Mouse (Mus musculus) small intestine, adult 2 months (tissue): Measurements from ENCODE around the gene Dpp4. TPM values are rescaled to one million over a fixed set of nuclear protein-coding genes. Genes with fewer than 3 reads are reported as not detected.

Source experiments
- H3K27ac ChIP-seq: fragments of 200-500 bp; 2 replicates; pipeline ENCODE4 v1.5.1; 2012; ENCODE audit warnings: low read depth, low read length, control low read depth, inconsistent platforms; ENCODE audit not compliant: insufficient read depth
- H3K27me3 ChIP-seq: fragments of 200-500 bp; 2 replicates; pipeline ENCODE4 v1.6.1; 2012; ENCODE audit warnings: mild to moderate bottlenecking, moderate library complexity, low read length, inconsistent platforms; ENCODE audit not compliant: control insufficient read depth, insufficient read depth
- H3K36me3 ChIP-seq: fragments of 200-500 bp; 2 replicates; pipeline ENCODE4 v1.6.1; 2012; ENCODE audit warnings: mild to moderate bottlenecking, low read length, control low read depth, inconsistent platforms; ENCODE audit not compliant: control insufficient read depth, insufficient read depth
- H3K4me1 ChIP-seq: fragments of 200-500 bp; 2 replicates; pipeline ENCODE4 v1.6.1; 2012; ENCODE audit warnings: low read length, inconsistent platforms, mixed read lengths; ENCODE audit not compliant: control insufficient read depth, insufficient read depth, insufficient read length
- H3K4me3 ChIP-seq: fragments of 200-500 bp; 2 replicates; pipeline ENCODE4 v1.5.1; 2012; ENCODE audit warnings: low read depth, mild to moderate bottlenecking, control low read depth, inconsistent platforms, low read length, moderate library complexity
- CTCF ChIP-seq: fragments of 200-500 bp; IDR thresholded peaks from 2 replicates; pipeline ENCODE4 v1.5.1; 2012; ENCODE audit warnings: low read depth, mild to moderate bottlenecking, control low read depth, inconsistent platforms, low read length, moderate library complexity, mixed read lengths; ENCODE audit not compliant: insufficient replicate concordance, insufficient read length; ENCODE audit errors: extremely low read depth
- POLR2A ChIP-seq: fragments of 200-500 bp; IDR thresholded peaks from 2 replicates; pipeline ENCODE4 v1.6.1; 2012; ENCODE audit warnings: low read depth, mild to moderate bottlenecking, control low read depth, inconsistent platforms, low read length, moderate library complexity
- WGBS: fragments of 180-500 bp; shearing (Covaris S2); methylation state at CpG from one replicate; pipeline ENCODE4 v1.1.7; 2018; 5-methylcytosine and 5-hydroxymethylcytosine counted together
- polyA plus RNA-seq: library from polyadenylated mRNA; depleted of rRNA; stranded (reverse); fragments of >200 nt; gene quantifications from 2 replicates; pipeline ENCODE4 v1.2.3, GENCODE M21; 2012

Gene Dpp4
- polyA plus RNA-seq, 1 experiment = 77.5 TPM

GRCm38 (mm10) chr2:62422515-62423342, 10.7 kb upstream of the Dpp4 start:
- WGBS = 83% methylated on average over 6 of the region's 6 CpGs
- no peak for TF ChIP-seq POLR2A
- no peak for TF ChIP-seq CTCF
- Histone ChIP-seq H3K4me1 (peaks cover 15% of the 10 kb centered on the region; the same call in 1 of the 2 replicates), H3K4me3 (no peak overlapping the region), H3K27ac (no peak overlapping the region), H3K36me3 (no peaks in the 10 kb centered on the region), H3K27me3 (no peaks in the 10 kb centered on the region)

DNA sequence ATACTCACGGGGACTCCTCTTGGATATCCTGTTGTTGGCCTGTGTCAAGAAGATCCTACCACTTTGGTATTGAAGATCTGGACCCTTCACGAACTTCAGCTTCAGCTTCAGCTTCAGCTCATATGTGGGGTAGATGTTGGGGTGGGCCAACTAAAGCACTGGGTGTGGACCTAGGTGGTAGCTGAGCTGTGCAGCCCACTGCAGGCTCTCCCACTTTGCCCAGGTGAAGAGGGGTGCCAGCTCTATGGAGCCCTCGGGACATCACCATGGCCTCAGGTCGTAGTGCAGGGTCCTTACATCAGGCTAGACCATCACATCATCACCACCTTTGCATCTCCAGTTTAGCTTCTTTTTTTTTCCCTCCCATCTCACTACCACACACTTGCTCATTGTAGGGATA, 9.2 kb upstream of the Dpp4 start:
- no peak overlapping the region for H3K4me3 ChIP-seq
- no peak overlapping the region for H3K27ac ChIP-seq
- peaks cover 19% of the 10 kb centered on the region; the same call in 1 of the 2 replicates for H3K4me1 ChIP-seq
- WGBS = 92% methylated on average over 4 of the region's 4 CpGs
- no peaks in the 10 kb centered on the region for H3K27me3 ChIP-seq
- no peak for TF ChIP-seq CTCF
- H3K36me3 ChIP-seq = no peaks in the 10 kb centered on the region

DNA sequence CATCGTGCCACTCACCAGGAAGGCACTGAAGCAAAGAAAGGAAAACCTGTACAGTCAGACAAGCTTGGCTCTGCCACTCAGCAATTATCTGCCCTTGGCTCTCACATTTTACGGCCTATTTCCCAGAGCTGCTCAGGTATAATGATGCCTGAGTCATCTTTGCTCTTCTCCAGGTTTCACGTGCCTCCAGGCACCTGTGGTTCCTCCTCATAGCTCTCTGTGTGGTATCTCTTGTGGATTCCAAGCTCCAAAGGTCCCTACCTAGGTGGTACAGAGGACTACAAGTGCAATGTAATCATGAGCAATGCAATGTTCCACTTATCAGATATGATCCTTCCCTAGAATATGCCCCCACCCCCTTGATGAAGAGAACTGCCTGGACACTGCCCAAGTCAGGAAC, 8.0 kb upstream of the Dpp4 start:
- Histone ChIP-seq H3K4me1 (peaks cover 19% of the 10 kb centered on the region; the same call in 1 of the 2 replicates), H3K27me3 (no peaks in the 10 kb centered on the region), H3K27ac (peak overlapping the region; percentile 76), H3K36me3 (no peaks in the 10 kb centered on the region), H3K4me3 (no peak overlapping the region)
- no peak for TF ChIP-seq POLR2A
- no peak for TF ChIP-seq CTCF
- WGBS = 32% methylated on average over 3 of the region's 3 CpGs

DNA sequence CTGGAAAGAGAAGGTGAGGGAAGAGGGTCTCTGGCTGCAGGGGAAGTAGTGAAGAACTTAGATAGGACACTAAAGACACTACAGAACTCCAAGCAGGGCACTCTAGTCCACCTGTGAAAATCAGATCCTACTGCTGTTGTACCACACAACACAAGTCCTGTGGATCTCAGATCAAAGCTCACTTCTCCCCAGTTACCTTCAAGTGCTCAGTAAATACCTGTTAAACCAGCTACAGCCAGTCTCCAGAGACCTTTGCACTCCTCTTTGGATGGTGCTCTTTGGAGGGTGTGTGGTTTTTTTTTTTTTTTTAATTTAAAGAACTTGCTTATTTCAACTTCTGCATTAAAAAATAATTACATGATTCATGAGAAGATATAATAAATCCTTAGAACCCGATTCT, 5.2 kb upstream of the Dpp4 start:
- 48% methylated on average over 1 of the region's 1 CpGs for WGBS
- no peak for TF ChIP-seq CTCF
- no peak for TF ChIP-seq POLR2A
- no peaks in the 10 kb centered on the region for H3K27me3 ChIP-seq

DNA sequence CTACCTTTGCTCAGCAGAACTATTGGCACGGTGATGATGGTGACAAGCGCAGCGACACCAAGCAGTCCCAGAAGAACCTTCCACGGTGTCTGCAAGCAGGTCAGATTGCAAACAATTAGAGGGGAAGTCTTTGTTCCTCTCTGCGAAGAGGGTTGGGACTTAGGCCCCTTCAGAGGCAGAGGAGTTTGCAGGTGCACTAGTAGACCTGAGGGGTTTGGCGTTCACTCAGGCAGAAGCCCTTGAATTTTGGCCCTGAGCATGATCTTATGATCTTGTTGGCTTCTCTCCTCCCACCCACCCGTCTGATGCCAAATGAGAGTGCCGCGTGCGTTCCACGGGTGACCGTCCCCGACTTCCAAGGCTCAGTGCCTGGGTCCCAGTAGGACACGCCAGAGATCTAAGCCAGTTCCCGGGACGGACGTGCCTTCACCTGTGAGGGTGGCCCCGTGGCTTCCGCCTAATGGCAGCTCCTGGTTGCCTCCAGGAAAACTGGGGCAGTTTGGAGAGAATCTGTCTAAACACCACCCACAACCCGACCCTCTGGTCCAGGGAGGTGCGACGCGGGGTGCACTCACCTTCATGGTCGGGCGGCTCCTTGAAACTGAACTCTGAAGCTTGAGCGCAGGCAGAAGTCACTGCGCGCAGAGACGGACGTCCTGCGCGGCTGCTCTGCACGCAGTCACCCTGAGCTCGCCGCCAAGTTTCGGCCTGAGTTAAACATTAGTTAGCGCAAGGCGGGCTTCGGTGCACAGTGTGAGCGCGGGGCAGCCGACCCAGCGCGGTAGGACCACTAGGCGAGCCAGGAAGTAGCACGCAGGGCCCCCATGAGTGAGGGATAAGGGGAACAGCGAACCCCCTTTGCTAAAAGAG, 585 bp downstream of the Dpp4 start:
- peak overlapping the region; percentile 83 for H3K27ac ChIP-seq
- WGBS = 2% methylated on average over 47 of the region's 47 CpGs
- peaks cover 22% of the 10 kb centered on the region for H3K36me3 ChIP-seq
- H3K4me3 ChIP-seq = peak overlapping the region; percentile 74
- H3K27me3 ChIP-seq = no peaks in the 10 kb centered on the region
- H3K4me1 ChIP-seq = peaks cover 5% of the 10 kb centered on the region
- peak; percentile 96 for TF ChIP-seq POLR2A
- no peak for TF ChIP-seq CTCF

More for the DNA sequence above, 5.2 kb upstream of the Dpp4 start:
- Histone ChIP-seq H3K4me1 (peaks cover 22% of the 10 kb centered on the region; the same call in 1 of the 2 replicates), H3K4me3 (no peak overlapping the region), H3K27ac (peak overlapping the region; percentile 45; the same call in 1 of the 2 replicates), H3K36me3 (no peaks in the 10 kb centered on the region)

- no peaks in the 10 kb centered on the region for H3K27me3 ChIP-seq
- TF ChIP-seq POLR2A = no peak
- no peak for TF ChIP-seq CTCF
- 6% methylated on average over 4 of the region's 4 CpGs for WGBS
- H3K36me3 ChIP-seq = peaks cover 31% of the 10 kb centered on the region
- H3K4me1 ChIP-seq = peaks cover 8% of the 10 kb centered on the region
- peak overlapping the region; percentile 83 for H3K27ac ChIP-seq
- peak overlapping the region; percentile 52 for H3K4me3 ChIP-seq
Measured at GRCm38 (mm10) chr2:62408701-62409201, 3.3 kb downstream of the Dpp4 start.

GRCm38 (mm10) chr2:62408216-62408615, 3.8 kb downstream of the Dpp4 start:
- TF ChIP-seq CTCF (no peak), POLR2A (no peak)
- peaks cover 31% of the 10 kb centered on the region for H3K36me3 ChIP-seq
- peaks cover 8% of the 10 kb centered on the region for H3K4me1 ChIP-seq
- 74% methylated on average over 5 of the region's 5 CpGs for WGBS
- H3K27me3 ChIP-seq = no peaks in the 10 kb centered on the region
- peak overlapping the region; percentile 21; the same call in 1 of the 2 replicates for H3K4me3 ChIP-seq
- H3K27ac ChIP-seq = peak overlapping the region; percentile 83
